Mouse (Mus musculus): ENCODE measurements around the gene Slc37a1. TPM values are rescaled to one million over a fixed set of nuclear protein-coding genes. Genes with fewer than 3 reads are reported as not detected.

Gene Slc37a1
- polyA plus RNA-seq, 1 experiment = 7.2 TPM

GRCm38 (mm10) chr17:31254463-31254931 lies 32.1 kb upstream of the Slc37a1 start:
- no peak overlapping the region for H3K27ac ChIP-seq (ENCODE audit: control insufficient read depth, insufficient read depth, low read depth, low read length)
- TF ChIP-seq POLR2A (IDR thresholded peaks at IDR 0.05; ENCODE audit: control insufficient read depth, low read depth, low read length) = no peak
- TF ChIP-seq CTCF (IDR thresholded peaks at IDR 0.05; ENCODE audit: control insufficient read depth, insufficient read depth, insufficient replicate concordance, low read depth, low read length) = peak; percentile 57; the same call in 1 of the 2 replicates
- peaks cover 9% of the 10 kb centered on the region for H3K4me1 ChIP-seq (ENCODE audit: control insufficient read depth, insufficient read depth, low read length)
- H3K36me3 ChIP-seq (ENCODE audit: control insufficient read depth, insufficient read depth, low read length) = no peaks in the 10 kb centered on the region; the same call in 1 of the 2 replicates
- H3K27me3 ChIP-seq (ENCODE audit: control insufficient read depth, insufficient read depth, low read length) = no peaks in the 10 kb centered on the region
- no peak overlapping the region for H3K4me3 ChIP-seq (ENCODE audit: control insufficient read depth, low read depth, low read length)

- TF ChIP-seq POLR2A (IDR thresholded peaks at IDR 0.05; ENCODE audit: control insufficient read depth, low read depth, low read length) = no peak
- TF ChIP-seq CTCF (IDR thresholded peaks at IDR 0.05; ENCODE audit: control insufficient read depth, insufficient read depth, insufficient replicate concordance, low read depth, low read length) = no peak
- no peak overlapping the region for H3K4me3 ChIP-seq (ENCODE audit: control insufficient read depth, low read depth, low read length)
- H3K27ac ChIP-seq (ENCODE audit: control insufficient read depth, insufficient read depth, low read depth, low read length) = no peak overlapping the region
- no peaks in the 10 kb centered on the region; the same call in 1 of the 2 replicates for H3K36me3 ChIP-seq (ENCODE audit: control insufficient read depth, insufficient read depth, low read length)
- H3K4me1 ChIP-seq (ENCODE audit: control insufficient read depth, insufficient read depth, low read length) = peaks cover 5% of the 10 kb centered on the region
- no peaks in the 10 kb centered on the region for H3K27me3 ChIP-seq (ENCODE audit: control insufficient read depth, insufficient read depth, low read length)
Observed at GRCm38 (mm10) chr17:31257149-31257548, 29.4 kb upstream of the Slc37a1 start.

- H3K4me3 ChIP-seq (ENCODE audit: control insufficient read depth, low read depth, low read length) = no peak overlapping the region
- no peaks in the 10 kb centered on the region for H3K27me3 ChIP-seq (ENCODE audit: control insufficient read depth, insufficient read depth, low read length)
- H3K27ac ChIP-seq (ENCODE audit: control insufficient read depth, insufficient read depth, low read depth, low read length) = no peak overlapping the region
- TF ChIP-seq CTCF (IDR thresholded peaks at IDR 0.05; ENCODE audit: control insufficient read depth, insufficient read depth, insufficient replicate concordance, low read depth, low read length) (no peak), POLR2A (IDR thresholded peaks at IDR 0.05; ENCODE audit: control insufficient read depth, low read depth, low read length) (no peak)
- H3K4me1 ChIP-seq (ENCODE audit: control insufficient read depth, insufficient read depth, low read length) = peaks cover 5% of the 10 kb centered on the region
- H3K36me3 ChIP-seq (ENCODE audit: control insufficient read depth, insufficient read depth, low read length) = no peaks in the 10 kb centered on the region; the same call in 1 of the 2 replicates
Observed at GRCm38 (mm10) chr17:31257898-31258297, 28.7 kb upstream of the Slc37a1 start.

GRCm38 (mm10) chr17:31258310-31258865 lies 28.2 kb upstream of the Slc37a1 start:
- TF ChIP-seq CTCF (IDR thresholded peaks at IDR 0.05; ENCODE audit: control insufficient read depth, insufficient read depth, insufficient replicate concordance, low read depth, low read length) = no peak
- TF ChIP-seq POLR2A (IDR thresholded peaks at IDR 0.05; ENCODE audit: control insufficient read depth, low read depth, low read length) = no peak
- Histone ChIP-seq H3K36me3 (ENCODE audit: control insufficient read depth, insufficient read depth, low read length) (no peaks in the 10 kb centered on the region; the same call in 1 of the 2 replicates), H3K27ac (ENCODE audit: control insufficient read depth, insufficient read depth, low read depth, low read length) (no peak overlapping the region), H3K4me3 (ENCODE audit: control insufficient read depth, low read depth, low read length) (no peak overlapping the region), H3K27me3 (ENCODE audit: control insufficient read depth, insufficient read depth, low read length) (no peaks in the 10 kb centered on the region), H3K4me1 (ENCODE audit: control insufficient read depth, insufficient read depth, low read length) (peaks cover 5% of the 10 kb centered on the region)

GRCm38 (mm10) chr17:31259145-31259544 lies 27.4 kb upstream of the Slc37a1 start:
- Histone ChIP-seq H3K4me1 (ENCODE audit: control insufficient read depth, insufficient read depth, low read length) (peaks cover 5% of the 10 kb centered on the region), H3K4me3 (ENCODE audit: control insufficient read depth, low read depth, low read length) (no peak overlapping the region), H3K36me3 (ENCODE audit: control insufficient read depth, insufficient read depth, low read length) (no peaks in the 10 kb centered on the region; the same call in 1 of the 2 replicates), H3K27ac (ENCODE audit: control insufficient read depth, insufficient read depth, low read depth, low read length) (no peak overlapping the region), H3K27me3 (ENCODE audit: control insufficient read depth, insufficient read depth, low read length) (no peaks in the 10 kb centered on the region)
- TF ChIP-seq POLR2A (IDR thresholded peaks at IDR 0.05; ENCODE audit: control insufficient read depth, low read depth, low read length) = 0 out of 2 replicates have a peak, but pooled peaks have one; percentile 31
- TF ChIP-seq CTCF (IDR thresholded peaks at IDR 0.05; ENCODE audit: control insufficient read depth, insufficient read depth, insufficient replicate concordance, low read depth, low read length) = no peak

- Histone ChIP-seq H3K36me3 (ENCODE audit: control insufficient read depth, insufficient read depth, low read length) (no peaks in the 10 kb centered on the region; the same call in 1 of the 2 replicates), H3K4me3 (ENCODE audit: control insufficient read depth, low read depth, low read length) (no peak overlapping the region), H3K4me1 (ENCODE audit: control insufficient read depth, insufficient read depth, low read length) (peaks cover 5% of the 10 kb centered on the region), H3K27me3 (ENCODE audit: control insufficient read depth, insufficient read depth, low read length) (no peaks in the 10 kb centered on the region), H3K27ac (ENCODE audit: control insufficient read depth, insufficient read depth, low read depth, low read length) (peak overlapping the region; percentile 32; the same call in 1 of the 2 replicates)
- TF ChIP-seq POLR2A (IDR thresholded peaks at IDR 0.05; ENCODE audit: control insufficient read depth, low read depth, low read length) (no peak), CTCF (IDR thresholded peaks at IDR 0.05; ENCODE audit: control insufficient read depth, insufficient read depth, insufficient replicate concordance, low read depth, low read length) (no peak)
Observed at GRCm38 (mm10) chr17:31259825-31260224, 26.8 kb upstream of the Slc37a1 start.

- H3K36me3 ChIP-seq (ENCODE audit: control insufficient read depth, insufficient read depth, low read length) = no peaks in the 10 kb centered on the region; the same call in 1 of the 2 replicates
- H3K4me3 ChIP-seq (ENCODE audit: control insufficient read depth, low read depth, low read length) = no peak overlapping the region
- H3K4me1 ChIP-seq (ENCODE audit: control insufficient read depth, insufficient read depth, low read length) = peaks cover 5% of the 10 kb centered on the region
- TF ChIP-seq CTCF (IDR thresholded peaks at IDR 0.05; ENCODE audit: control insufficient read depth, insufficient read depth, insufficient replicate concordance, low read depth, low read length) = no peak
- TF ChIP-seq POLR2A (IDR thresholded peaks at IDR 0.05; ENCODE audit: control insufficient read depth, low read depth, low read length) = no peak
- no peak overlapping the region for H3K27ac ChIP-seq (ENCODE audit: control insufficient read depth, insufficient read depth, low read depth, low read length)
- H3K27me3 ChIP-seq (ENCODE audit: control insufficient read depth, insufficient read depth, low read length) = no peaks in the 10 kb centered on the region
Observed at GRCm38 (mm10) chr17:31260430-31260829, 26.2 kb upstream of the Slc37a1 start.

All from testis, adult 2 months (tissue).